Mouse (Mus musculus) hindbrain, embryonic 16.5 days (tissue): ENCODE results near the gene Tbx10. TPM values are rescaled to one million over a fixed set of nuclear protein-coding genes. Genes with fewer than 3 reads are reported as not detected.
A peak's percentile ranks its signal among the peaks of the same experiment; 100 is the strongest.

ENCODE experiments used
- ATAC-seq: fragments of 200-750 bp; cut with Nextera tagmentation; 2 replicates; pipeline ENCODE4 v1.8.0; 2017; ENCODE audit warnings: moderate TSS enrichment, moderate library complexity
- H3K27ac ChIP-seq: fragments of 300-500 bp; sonication (generic); 2 replicates; pipeline ENCODE4 v1.5.1; 2014; ENCODE audit warnings: low read depth, mild to moderate bottlenecking, control low read depth, low read length, moderate library complexity
- H3K27me3 ChIP-seq: fragments of 300-500 bp; sonication (generic); replicated peaks from 2 replicates; pipeline ENCODE4 v1.6.1; 2014; ENCODE audit warnings: low read length; ENCODE audit not compliant: control insufficient read depth, insufficient read depth
- H3K36me3 ChIP-seq: fragments of 300-500 bp; sonication (generic); 2 replicates; pipeline ENCODE4 v1.6.1; 2014; ENCODE audit warnings: mild to moderate bottlenecking, low read length, moderate library complexity, mixed read lengths; ENCODE audit not compliant: control insufficient read depth, insufficient read depth
- H3K4me1 ChIP-seq: fragments of 300-500 bp; sonication (generic); 2 replicates; pipeline ENCODE4 v1.6.1; 2014; ENCODE audit warnings: low read depth, low read length; ENCODE audit not compliant: control insufficient read depth, insufficient read depth
- H3K4me2 ChIP-seq: fragments of 300-500 bp; sonication (generic); 2 replicates; pipeline ENCODE4 v1.6.1; 2014; ENCODE audit warnings: mild to moderate bottlenecking, low read length, control low read depth, moderate library complexity
- H3K4me3 ChIP-seq: fragments of 300-500 bp; sonication (generic); 2 replicates; pipeline ENCODE4 v1.5.1; 2014; ENCODE audit warnings: mild to moderate bottlenecking, low read length, control low read depth, moderate library complexity
- H3K9ac ChIP-seq: fragments of 300-500 bp; sonication (generic); 2 replicates; pipeline ENCODE4 v1.6.1; 2014; ENCODE audit warnings: low read depth, mild to moderate bottlenecking, control low read depth, low read length, moderate library complexity
- H3K9me3 ChIP-seq: fragments of 300-500 bp; sonication (generic); 2 replicates; pipeline ENCODE4 v1.6.1; 2014; ENCODE audit warnings: mild to moderate bottlenecking, low read length, moderate library complexity; ENCODE audit not compliant: control insufficient read depth
- WGBS: fragments of 180-500 bp; shearing (Covaris S2); extraction: QIAGEN DNeasy Blood & Tissue Kit; methylation state at CpG from one replicate; pipeline ENCODE4 v1.1.7; 2014; 5-methylcytosine and 5-hydroxymethylcytosine counted together
- polyA plus RNA-seq: library from polyadenylated mRNA; unstranded; fragments of >200 nt; fragmentation: Nextera tagmentation; extraction: Ambion mirVana; gene quantifications from 2 replicates; pipeline ENCODE4 v1.2.1, GENCODE M21; 2015

Tbx10 gene
- polyA plus RNA-seq, 1 experiment from 2014 or later: 0.89 TPM

- Histone ChIP-seq H3K27me3 (no peaks in the 10 kb centered on the region), H3K4me2 (no peak overlapping the region), H3K36me3 (peaks cover 15% of the 10 kb centered on the region), H3K9ac (no peak overlapping the region), H3K4me3 (no peak overlapping the region), H3K4me1 (peaks cover 9% of the 10 kb centered on the region), H3K9me3 (no peaks in the 10 kb centered on the region), H3K27ac (no peak overlapping the region)
- no peak for ATAC-seq
- 86% methylated on average over 9 of the region's 9 CpGs for WGBS
Observed at GRCm38 (mm10) chr19:4005091-4005490, 12.5 kb downstream of the Tbx10 start.

- no peak overlapping the region for H3K4me3 ChIP-seq
- H3K4me2 ChIP-seq: no peak overlapping the region
- no peaks in the 10 kb centered on the region for H3K27me3 ChIP-seq
- WGBS: 88% methylated on average over 8 of the region's 8 CpGs
- H3K27ac ChIP-seq: no peak overlapping the region
- ATAC-seq: no peak
- H3K9me3 ChIP-seq: no peaks in the 10 kb centered on the region
- H3K4me1 ChIP-seq: peaks cover 8% of the 10 kb centered on the region
- peaks cover 15% of the 10 kb centered on the region for H3K36me3 ChIP-seq
- H3K9ac ChIP-seq: no peak overlapping the region
Observed at GRCm38 (mm10) chr19:4005971-4006370, 13.4 kb downstream of the Tbx10 start.

- WGBS: 93% methylated on average over 5 of the region's 5 CpGs
- ATAC-seq: no peak
- Histone ChIP-seq H3K9ac (no peak overlapping the region), H3K4me3 (no peak overlapping the region), H3K36me3 (peaks cover 11% of the 10 kb centered on the region), H3K4me2 (no peak overlapping the region), H3K9me3 (no peaks in the 10 kb centered on the region), H3K4me1 (peaks cover 12% of the 10 kb centered on the region), H3K27ac (no peak overlapping the region), H3K27me3 (no peaks in the 10 kb centered on the region)
Observed at GRCm38 (mm10) chr19:4011086-4011485, 18.5 kb downstream of the Tbx10 start.

GRCm38 (mm10) chr19:4012432-4013022 is 20.0 kb downstream of the Tbx10 start, which contains the start of gene Ndufv1:
TSS of gene Ndufv1 (minus strand) at chr19:4012806.
- under 1% methylated on average over 45 of the region's 45 CpGs for WGBS
- peak; percentile 99 for ATAC-seq
- Histone ChIP-seq H3K4me2 (peak within 1 kb of the TSS; percentile 59), H3K9me3 (no peaks in the 10 kb centered on the region), H3K9ac (peak within 1 kb of the TSS; percentile 74), H3K4me1 (peaks cover 12% of the 10 kb centered on the region), H3K36me3 (peaks cover 9% of the 10 kb centered on the region), H3K27me3 (no peaks in the 10 kb centered on the region), H3K27ac (peak within 1 kb of the TSS; percentile 75), H3K4me3 (peak within 1 kb of the TSS; percentile 58)

GRCm38 (mm10) chr19:4013066-4013465 is 20.5 kb downstream of the Tbx10 start:
- Histone ChIP-seq H3K4me3 (peak overlapping the region; percentile 58), H3K27me3 (no peaks in the 10 kb centered on the region), H3K36me3 (peaks cover 6% of the 10 kb centered on the region), H3K9me3 (no peaks in the 10 kb centered on the region), H3K4me2 (peak overlapping the region; percentile 59), H3K4me1 (peaks cover 12% of the 10 kb centered on the region), H3K27ac (no peak overlapping the region), H3K9ac (peak overlapping the region; percentile 47)
- ATAC-seq: no peak
- WGBS: 21% methylated on average over 9 of the region's 9 CpGs

GRCm38 (mm10) chr19:4014802-4015201 is 22.2 kb downstream of the Tbx10 start:
- H3K9me3 ChIP-seq: no peaks in the 10 kb centered on the region
- no peak for ATAC-seq
- no peak overlapping the region for H3K27ac ChIP-seq
- no peaks in the 10 kb centered on the region for H3K36me3 ChIP-seq
- H3K27me3 ChIP-seq: no peaks in the 10 kb centered on the region
- H3K4me3 ChIP-seq: no peak overlapping the region
- no peak overlapping the region for H3K4me2 ChIP-seq
- no peak overlapping the region for H3K9ac ChIP-seq
- peaks cover 12% of the 10 kb centered on the region for H3K4me1 ChIP-seq

GRCm38 (mm10) chr19:4015635-4016034 is 23.1 kb downstream of the Tbx10 start:
- no peak overlapping the region for H3K4me2 ChIP-seq

GRCm38 (mm10) chr19:4017921-4018587 is 25.5 kb downstream of the Tbx10 start:
- Histone ChIP-seq H3K4me2 (no peak overlapping the region), H3K9me3 (no peaks in the 10 kb centered on the region), H3K27ac (no peak overlapping the region), H3K9ac (no peak overlapping the region), H3K4me1 (no peaks in the 10 kb centered on the region; the same call in 1 of the 2 replicates), H3K27me3 (no peaks in the 10 kb centered on the region), H3K4me3 (no peak overlapping the region), H3K36me3 (no peaks in the 10 kb centered on the region)
- 74% methylated on average over 10 of the region's 10 CpGs for WGBS
- ATAC-seq: no peak

More at GRCm38 (mm10) chr19:4015635-4016034, 23.1 kb downstream of the Tbx10 start:
- no peak overlapping the region for H3K4me3 ChIP-seq
- no peaks in the 10 kb centered on the region for H3K9me3 ChIP-seq
- no peak for ATAC-seq
- H3K36me3 ChIP-seq: no peaks in the 10 kb centered on the region
- no peak overlapping the region for H3K27ac ChIP-seq
- no peak overlapping the region for H3K9ac ChIP-seq
- no peaks in the 10 kb centered on the region for H3K27me3 ChIP-seq
- peaks cover 12% of the 10 kb centered on the region for H3K4me1 ChIP-seq
- WGBS: 63% methylated on average over 5 of the region's 5 CpGs

- H3K4me3 ChIP-seq: no peak overlapping the region
- no peak overlapping the region for H3K27ac ChIP-seq
- ATAC-seq: peak; percentile 92
- no peaks in the 10 kb centered on the region for H3K9me3 ChIP-seq
- no peak overlapping the region; the same call in 1 of the 2 replicates for H3K9ac ChIP-seq
- no peak overlapping the region for H3K4me2 ChIP-seq
- WGBS: 23% methylated on average over 18 of the region's 18 CpGs
- H3K36me3 ChIP-seq: no peaks in the 10 kb centered on the region
- no peaks in the 10 kb centered on the region for H3K4me1 ChIP-seq
- H3K27me3 ChIP-seq: no peaks in the 10 kb centered on the region
Observed at GRCm38 (mm10) chr19:4018743-4019583, 26.4 kb downstream of the Tbx10 start.
